Mouse (Mus musculus) forebrain, embryonic 13.5 days (tissue): ENCODE results near the gene Psmc1. TPM values are rescaled to one million over a fixed set of nuclear protein-coding genes. Genes with fewer than 3 reads are reported as not detected.
A peak's percentile ranks its signal among the peaks of the same experiment; 100 is the strongest.

Experiments used
- ATAC-seq: fragments of 200-750 bp; cut with Nextera tagmentation; 2 replicates; pipeline ENCODE4 v1.8.0; 2017
- H3K27ac ChIP-seq: fragments of 300-500 bp; sonication (generic); 2 replicates; pipeline ENCODE4 v1.5.1; 2015; ENCODE audit warnings: inconsistent platforms, mild to moderate bottlenecking, moderate library complexity
- H3K27me3 ChIP-seq: fragments of 300-500 bp; sonication (generic); 2 replicates; pipeline ENCODE4 v1.6.1; 2015; ENCODE audit warnings: mild to moderate bottlenecking, inconsistent platforms
- H3K36me3 ChIP-seq: fragments of 300-500 bp; sonication (generic); 2 replicates; pipeline ENCODE4 v1.6.1; 2015; ENCODE audit warnings: mild to moderate bottlenecking, inconsistent platforms; ENCODE audit not compliant: poor library complexity, severe bottlenecking
- H3K4me1 ChIP-seq: fragments of 300-500 bp; sonication (generic); 2 replicates; pipeline ENCODE4 v1.6.1; 2015; ENCODE audit warnings: inconsistent platforms
- H3K4me2 ChIP-seq: fragments of 300-500 bp; sonication (generic); 2 replicates; pipeline ENCODE4 v1.6.1; 2015; ENCODE audit warnings: inconsistent platforms, mild to moderate bottlenecking, moderate library complexity
- H3K4me3 ChIP-seq: fragments of 300-500 bp; sonication (generic); 2 replicates; pipeline ENCODE4 v1.5.1; 2015; ENCODE audit warnings: mild to moderate bottlenecking, inconsistent platforms
- H3K9ac ChIP-seq: fragments of 300-500 bp; sonication (generic); 2 replicates; pipeline ENCODE4 v1.6.1; 2015; ENCODE audit warnings: mild to moderate bottlenecking, inconsistent platforms
- H3K9me3 ChIP-seq: fragments of 300-500 bp; sonication (generic); replicated peaks from 2 replicates; pipeline ENCODE4 v1.6.1; 2016; ENCODE audit warnings: inconsistent platforms
- WGBS: fragments of 180-500 bp; shearing (Covaris S2); methylation state at CpG from one replicate; pipeline ENCODE4 v1.1.7; 2015; 5-methylcytosine and 5-hydroxymethylcytosine counted together
- polyA plus RNA-seq: library from polyadenylated mRNA; unstranded; fragments of >200 nt; fragmentation: Nextera tagmentation; extraction: Ambion mirVana; gene quantifications from 2 replicates; pipeline ENCODE4 v1.2.1, GENCODE M21; 2015

The Psmc1 gene
- polyA plus RNA-seq, 1 experiment from 2014 or later, result 303 TPM

DNA sequence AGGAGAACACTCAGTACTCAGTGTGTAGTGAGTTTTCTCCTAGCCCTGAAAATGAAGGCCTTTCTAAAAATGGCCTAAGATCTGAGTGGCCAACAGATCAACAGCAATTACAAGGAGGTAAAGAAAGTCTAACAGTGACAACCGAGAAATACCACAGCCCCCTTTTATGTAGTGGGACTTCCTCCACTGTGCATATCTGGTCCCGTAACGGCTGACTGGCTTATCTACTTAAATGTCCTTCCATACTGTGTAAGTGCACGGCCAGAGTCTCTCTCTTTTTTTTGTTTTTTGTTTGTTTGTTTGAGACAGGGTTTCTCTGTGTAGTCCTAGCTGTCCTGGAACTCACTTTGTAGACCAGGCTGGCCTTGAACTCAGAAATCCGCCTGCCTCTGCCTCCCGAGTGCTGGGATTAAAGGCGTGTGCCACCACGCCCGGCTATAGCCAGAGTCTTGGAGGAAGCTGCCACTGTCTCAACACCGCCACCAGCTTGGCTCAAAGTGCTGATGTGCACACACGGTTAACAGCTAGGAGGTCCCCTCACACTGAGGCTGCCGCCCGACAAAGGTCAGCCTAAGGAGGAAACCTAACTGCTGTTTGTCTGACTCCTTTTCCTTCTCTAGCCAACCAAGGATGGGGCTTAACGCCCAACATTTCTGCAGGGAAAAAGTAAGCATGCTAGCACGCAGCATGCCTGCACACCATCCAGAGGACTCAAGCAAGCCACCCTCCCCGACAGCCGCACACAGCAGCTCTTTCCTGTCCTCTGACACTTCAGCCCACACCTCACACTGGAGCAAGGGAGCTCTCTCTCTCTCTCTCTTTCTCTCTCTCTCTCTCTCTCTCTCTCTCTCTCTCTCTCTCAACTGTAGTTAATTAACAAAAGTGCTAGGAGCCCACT, 17.3 kb downstream of the Psmc1 start:
- 90% methylated on average over 17 of the region's 17 CpGs for WGBS
- no peak for ATAC-seq
- peaks cover 96% of the 10 kb centered on the region for H3K36me3 ChIP-seq
- H3K27ac ChIP-seq, result no peak overlapping the region
- H3K4me2 ChIP-seq, result no peak overlapping the region
- no peaks in the 10 kb centered on the region for H3K9me3 ChIP-seq
- H3K27me3 ChIP-seq, result no peaks in the 10 kb centered on the region
- H3K4me3 ChIP-seq, result no peak overlapping the region
- no peaks in the 10 kb centered on the region for H3K4me1 ChIP-seq
- no peak overlapping the region for H3K9ac ChIP-seq

GRCm38 (mm10) chr12:100127866-100128480, 18.0 kb downstream of the Psmc1 start:
- Histone ChIP-seq H3K4me2 (no peak overlapping the region), H3K36me3 (peaks cover 97% of the 10 kb centered on the region), H3K9me3 (no peaks in the 10 kb centered on the region), H3K27ac (no peak overlapping the region), H3K4me3 (no peak overlapping the region), H3K9ac (no peak overlapping the region), H3K4me1 (no peaks in the 10 kb centered on the region), H3K27me3 (no peaks in the 10 kb centered on the region)
- no peak for ATAC-seq
- WGBS, result 83% methylated on average over 8 of the region's 8 CpGs

DNA sequence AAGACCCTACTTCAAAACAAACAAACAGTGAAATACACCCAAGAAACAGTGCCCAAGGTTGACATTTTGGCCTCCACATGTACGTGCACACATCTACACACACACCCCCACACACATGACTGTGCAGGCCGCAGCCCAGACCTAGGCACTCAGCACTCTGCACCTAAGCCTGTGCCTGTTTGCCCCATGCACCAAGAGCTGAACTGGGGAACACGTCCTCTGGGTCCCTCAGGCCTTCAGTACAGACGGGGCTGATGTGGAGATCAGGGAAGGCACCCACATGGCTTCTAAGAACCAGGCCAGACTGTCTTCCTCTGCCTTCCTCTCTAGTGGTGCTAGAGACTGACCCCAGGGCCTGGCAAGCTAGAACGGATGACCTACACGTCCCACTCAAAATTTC, 18.6 kb downstream of the Psmc1 start:
- Histone ChIP-seq H3K36me3 (peaks cover 97% of the 10 kb centered on the region), H3K4me1 (no peaks in the 10 kb centered on the region), H3K9ac (no peak overlapping the region), H3K27me3 (no peaks in the 10 kb centered on the region), H3K9me3 (no peaks in the 10 kb centered on the region), H3K27ac (no peak overlapping the region), H3K4me3 (no peak overlapping the region), H3K4me2 (no peak overlapping the region)
- WGBS, result 91% methylated on average over 6 of the region's 6 CpGs
- no peak for ATAC-seq

DNA sequence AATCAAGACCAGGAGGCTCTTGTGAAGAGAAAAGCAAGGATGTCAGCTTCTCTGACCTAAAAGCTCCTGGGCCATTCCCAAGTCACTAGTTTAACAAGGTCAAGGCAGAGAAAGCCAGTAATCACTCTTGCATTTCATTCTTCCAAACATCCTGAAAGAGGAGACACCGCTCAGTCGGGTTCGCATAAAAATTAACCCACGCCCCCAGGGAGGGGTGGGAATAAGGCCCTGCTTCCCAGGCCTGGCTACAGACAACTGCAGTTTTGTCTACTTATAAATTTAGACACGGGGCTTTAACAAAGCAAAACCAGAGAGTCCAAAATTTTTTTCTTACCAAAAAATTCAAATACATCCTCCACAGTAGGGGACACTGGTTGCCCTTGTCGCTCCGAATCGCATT, 19.0 kb downstream of the Psmc1 start:
- H3K36me3 ChIP-seq, result peaks cover 97% of the 10 kb centered on the region
- WGBS, result 91% methylated on average over 8 of the region's 8 CpGs

GRCm38 (mm10) chr12:100131167-100131566, 21.2 kb downstream of the Psmc1 start:
- Histone ChIP-seq H3K9ac (no peak overlapping the region), H3K27ac (no peak overlapping the region), H3K4me2 (no peak overlapping the region), H3K36me3 (peaks cover 89% of the 10 kb centered on the region), H3K27me3 (no peaks in the 10 kb centered on the region), H3K4me3 (no peak overlapping the region), H3K9me3 (no peaks in the 10 kb centered on the region), H3K4me1 (no peaks in the 10 kb centered on the region)
- 94% methylated on average over 9 of the region's 9 CpGs for WGBS
- ATAC-seq, result no peak

More for the DNA sequence above, 19.0 kb downstream of the Psmc1 start:
- Histone ChIP-seq H3K27me3 (no peaks in the 10 kb centered on the region), H3K9ac (no peak overlapping the region), H3K4me2 (no peak overlapping the region), H3K9me3 (no peaks in the 10 kb centered on the region), H3K4me3 (no peak overlapping the region), H3K27ac (no peak overlapping the region), H3K4me1 (no peaks in the 10 kb centered on the region)
- ATAC-seq, result no peak

- no peaks in the 10 kb centered on the region for H3K9me3 ChIP-seq
- H3K4me2 ChIP-seq, result no peak overlapping the region
- H3K4me3 ChIP-seq, result no peak overlapping the region
- no peak overlapping the region for H3K27ac ChIP-seq
- peaks cover 89% of the 10 kb centered on the region for H3K36me3 ChIP-seq
- H3K4me1 ChIP-seq, result no peaks in the 10 kb centered on the region
- no peaks in the 10 kb centered on the region for H3K27me3 ChIP-seq
- 43% methylated on average over 8 of the region's 8 CpGs for WGBS
- peak; percentile 63; the same call in 1 of the 2 replicates for ATAC-seq
- H3K9ac ChIP-seq, result no peak overlapping the region
These were observed 21.7 kb downstream of the Psmc1 start for GRCm38 (mm10) chr12:100131655-100132054.

- H3K36me3 ChIP-seq, result peaks cover 88% of the 10 kb centered on the region
These were observed 24.5 kb downstream of the Psmc1 start for GRCm38 (mm10) chr12:100134395-100134936.

GRCm38 (mm10) chr12:100135117-100135516, 25.2 kb downstream of the Psmc1 start:
- peaks cover 88% of the 10 kb centered on the region for H3K36me3 ChIP-seq
- H3K27me3 ChIP-seq, result no peaks in the 10 kb centered on the region
- H3K4me3 ChIP-seq, result no peak overlapping the region
- H3K9me3 ChIP-seq, result no peaks in the 10 kb centered on the region
- H3K4me2 ChIP-seq, result no peak overlapping the region
- 89% methylated on average over 3 of the region's 3 CpGs for WGBS
- ATAC-seq, result no peak
- no peak overlapping the region for H3K9ac ChIP-seq
- H3K4me1 ChIP-seq, result no peaks in the 10 kb centered on the region
- H3K27ac ChIP-seq, result no peak overlapping the region

More at GRCm38 (mm10) chr12:100134395-100134936, 24.5 kb downstream of the Psmc1 start:
- Histone ChIP-seq H3K4me3 (no peak overlapping the region), H3K27me3 (no peaks in the 10 kb centered on the region), H3K27ac (peak overlapping the region; percentile 40; the same call in 1 of the 2 replicates), H3K9ac (no peak overlapping the region), H3K4me1 (no peaks in the 10 kb centered on the region), H3K9me3 (no peaks in the 10 kb centered on the region), H3K4me2 (no peak overlapping the region)
- whole genome bisulfite sequencing, result 88% methylated on average over 11 of the region's 11 CpGs
- no peak for ATAC-seq

- peaks cover 95% of the 10 kb centered on the region for H3K36me3 ChIP-seq
- no peaks in the 10 kb centered on the region for H3K9me3 ChIP-seq
- H3K27me3 ChIP-seq, result no peaks in the 10 kb centered on the region
- H3K27ac ChIP-seq, result no peak overlapping the region
- H3K9ac ChIP-seq, result no peak overlapping the region
- no peak overlapping the region for H3K4me2 ChIP-seq
- 96% methylated on average over 11 of the region's 11 CpGs for WGBS
- no peak for ATAC-seq
- H3K4me1 ChIP-seq, result no peaks in the 10 kb centered on the region
- no peak overlapping the region for H3K4me3 ChIP-seq
These were observed 33.0 kb downstream of the Psmc1 start for GRCm38 (mm10) chr12:100142848-100143523.

GRCm38 (mm10) chr12:100143737-100144136, 33.8 kb downstream of the Psmc1 start:
- Histone ChIP-seq H3K9ac (no peak overlapping the region), H3K27ac (no peak overlapping the region), H3K36me3 (peaks cover 93% of the 10 kb centered on the region), H3K9me3 (no peaks in the 10 kb centered on the region), H3K4me3 (no peak overlapping the region), H3K4me2 (no peak overlapping the region), H3K27me3 (no peaks in the 10 kb centered on the region), H3K4me1 (no peaks in the 10 kb centered on the region)
- ATAC-seq, result no peak
- WGBS, result 92% methylated on average over 9 of the region's 9 CpGs

DNA sequence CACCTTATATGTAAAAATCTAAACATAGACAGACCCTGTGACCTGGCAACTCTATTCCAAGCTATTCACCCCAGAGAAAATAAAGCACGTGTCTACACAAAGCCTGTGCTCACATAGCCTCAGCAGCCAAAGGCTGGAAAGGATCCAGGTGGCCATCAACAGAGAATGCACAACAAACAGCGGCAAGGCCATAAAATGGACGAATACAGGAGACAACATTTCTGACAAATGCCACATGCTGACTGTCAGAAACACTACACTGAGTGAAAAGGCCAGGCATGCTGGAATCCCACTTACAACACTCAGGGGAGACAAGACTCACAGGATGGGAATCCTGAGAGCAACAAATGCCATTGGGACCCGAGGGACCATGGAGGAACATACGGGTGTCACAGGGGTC, 34.3 kb downstream of the Psmc1 start:
- no peaks in the 10 kb centered on the region for H3K9me3 ChIP-seq
- H3K27me3 ChIP-seq, result no peaks in the 10 kb centered on the region
- no peak overlapping the region for H3K27ac ChIP-seq
- H3K36me3 ChIP-seq, result peaks cover 93% of the 10 kb centered on the region
- no peak overlapping the region for H3K4me2 ChIP-seq
- WGBS, result 86% methylated on average over 5 of the region's 5 CpGs
- no peak overlapping the region for H3K4me3 ChIP-seq
- H3K4me1 ChIP-seq, result no peaks in the 10 kb centered on the region
- no peak overlapping the region for H3K9ac ChIP-seq
- ATAC-seq, result no peak

DNA sequence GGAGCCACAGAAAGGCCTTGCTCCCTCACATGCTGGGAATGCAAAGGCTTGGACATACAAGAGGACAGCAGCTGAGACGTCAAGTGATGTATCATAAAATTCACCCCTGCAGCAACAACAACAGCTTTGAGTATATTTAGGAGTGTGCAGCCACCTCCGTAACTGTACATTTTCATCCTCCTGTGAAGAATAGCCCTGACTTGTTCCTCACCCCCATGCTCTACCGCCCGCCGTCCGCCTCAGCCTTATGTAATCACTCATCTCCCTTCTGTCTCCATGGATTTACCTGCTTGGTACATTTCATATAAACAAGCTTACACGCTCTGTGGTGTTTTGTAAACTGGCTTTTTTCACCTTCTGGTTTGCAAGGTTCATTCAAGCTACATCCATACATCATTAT, 42.5 kb downstream of the Psmc1 start:
- 95% methylated on average over 7 of the region's 7 CpGs for WGBS
- Histone ChIP-seq H3K36me3 (peaks cover 35% of the 10 kb centered on the region), H3K4me2 (no peak overlapping the region), H3K4me3 (no peak overlapping the region), H3K4me1 (no peaks in the 10 kb centered on the region), H3K27ac (no peak overlapping the region), H3K9ac (no peak overlapping the region), H3K9me3 (no peaks in the 10 kb centered on the region), H3K27me3 (no peaks in the 10 kb centered on the region)
- ATAC-seq, result no peak
